Mouse (Mus musculus): ENCODE results near the gene Lrrc8a. TPM values are rescaled to one million over a fixed set of nuclear protein-coding genes. Genes with fewer than 3 reads are reported as not detected.

The Lrrc8a gene
- polyA plus RNA-seq, 1 experiment: 11.9 TPM

GRCm38 (mm10) chr2:30262840-30263441, 25.4 kb downstream of the Lrrc8a start:
- peak overlapping the region; percentile 89 for H3K27ac ChIP-seq (replicated peaks; ENCODE audit: low read depth, low read length)
- no peak overlapping the region for H3K4me3 ChIP-seq (ENCODE audit: insufficient read depth, low read depth, low read length)
- peaks cover 67% of the 10 kb centered on the region for H3K4me1 ChIP-seq (ENCODE audit: control insufficient read depth, insufficient read depth, insufficient read length, low read length)

- peak overlapping the region; percentile 89 for H3K27ac ChIP-seq (replicated peaks; ENCODE audit: low read depth, low read length)
- no peak overlapping the region for H3K4me3 ChIP-seq (ENCODE audit: insufficient read depth, low read depth, low read length)
- H3K4me1 ChIP-seq (ENCODE audit: control insufficient read depth, insufficient read depth, insufficient read length, low read length): peaks cover 68% of the 10 kb centered on the region
Measured at GRCm38 (mm10) chr2:30263811-30264210, 26.3 kb downstream of the Lrrc8a start.

- Histone ChIP-seq H3K27ac (replicated peaks; ENCODE audit: low read depth, low read length) (peak overlapping the region; percentile 89), H3K4me1 (ENCODE audit: control insufficient read depth, insufficient read depth, insufficient read length, low read length) (peaks cover 67% of the 10 kb centered on the region), H3K4me3 (ENCODE audit: insufficient read depth, low read depth, low read length) (no peak overlapping the region)
Measured at GRCm38 (mm10) chr2:30264671-30265519, 27.4 kb downstream of the Lrrc8a start.

DNA sequence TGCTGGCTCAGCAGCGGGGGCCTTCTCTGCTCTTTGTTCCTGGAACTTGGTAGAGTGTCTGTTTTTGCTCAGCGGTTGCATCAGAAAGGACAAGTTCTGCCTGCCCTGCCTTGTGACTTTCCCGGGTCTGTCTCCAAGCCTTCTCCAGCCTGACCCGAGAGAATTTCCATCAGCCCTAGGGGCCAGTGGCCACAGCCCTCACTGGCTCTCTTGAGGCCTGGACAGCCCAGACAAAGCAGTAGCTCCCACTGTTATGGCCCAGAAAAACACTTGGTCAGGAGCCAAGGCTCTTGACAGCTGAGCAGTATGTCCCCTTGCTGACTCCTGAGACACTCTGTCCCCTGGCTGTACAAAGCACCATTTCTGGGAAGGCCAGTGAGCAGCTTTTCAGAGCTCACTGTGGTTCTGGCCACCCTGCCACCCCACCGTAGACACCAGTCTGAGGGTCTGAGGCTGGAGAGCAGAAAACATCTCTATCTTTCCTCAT, 28.3 kb downstream of the Lrrc8a start, which contains the start of gene Phyhd1:
Phyhd1 (plus strand) TSS at position 437 of the 487 bp plus-strand sequence.
- Histone ChIP-seq H3K27ac (replicated peaks; ENCODE audit: low read depth, low read length) (peak within 1 kb of the TSS; percentile 89), H3K4me3 (ENCODE audit: insufficient read depth, low read depth, low read length) (peak within 1 kb of the TSS; percentile 0; the same call in 1 of the 2 replicates)

GRCm38 (mm10) chr2:30266392-30266941, 29.0 kb downstream of the Lrrc8a start:
- H3K27ac ChIP-seq (replicated peaks; ENCODE audit: low read depth, low read length): peak overlapping the region; percentile 89
- H3K4me3 ChIP-seq (ENCODE audit: insufficient read depth, low read depth, low read length): peak overlapping the region; percentile 0; the same call in 1 of the 2 replicates
- peaks cover 64% of the 10 kb centered on the region for H3K4me1 ChIP-seq (ENCODE audit: control insufficient read depth, insufficient read depth, insufficient read length, low read length)

More for the DNA sequence above, 28.3 kb downstream of the Lrrc8a start, which contains the start of gene Phyhd1:
- H3K4me1 ChIP-seq (ENCODE audit: control insufficient read depth, insufficient read depth, insufficient read length, low read length): peaks cover 64% of the 10 kb centered on the region

GRCm38 (mm10) chr2:30267466-30267865, 30.0 kb downstream of the Lrrc8a start:
- peak overlapping the region; percentile 89 for H3K27ac ChIP-seq (replicated peaks; ENCODE audit: low read depth, low read length)
- H3K4me1 ChIP-seq (ENCODE audit: control insufficient read depth, insufficient read depth, insufficient read length, low read length): peaks cover 56% of the 10 kb centered on the region
- H3K4me3 ChIP-seq (ENCODE audit: insufficient read depth, low read depth, low read length): no peak overlapping the region

DNA sequence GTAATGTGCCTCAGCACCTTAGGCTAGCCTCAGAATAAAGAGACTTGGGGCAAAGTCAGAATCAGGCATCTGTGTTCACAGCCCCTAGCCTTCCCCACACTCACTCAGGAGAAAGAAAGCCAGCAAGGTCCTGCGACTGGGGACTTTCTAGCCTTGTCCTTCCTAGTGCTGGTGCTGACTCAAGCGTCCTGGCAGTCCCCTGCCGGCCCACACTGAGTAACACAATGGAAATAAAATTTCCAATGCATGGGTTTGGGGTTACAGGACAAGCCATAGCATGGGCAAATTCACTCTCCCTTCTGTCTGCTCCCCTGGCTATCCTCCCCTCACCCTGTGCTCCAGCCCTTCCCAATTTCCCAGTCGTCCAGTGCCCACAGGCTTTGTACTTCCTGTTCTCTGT, 30.9 kb downstream of the Lrrc8a start:
- peak overlapping the region; percentile 69 for H3K27ac ChIP-seq (replicated peaks; ENCODE audit: low read depth, low read length)

DNA sequence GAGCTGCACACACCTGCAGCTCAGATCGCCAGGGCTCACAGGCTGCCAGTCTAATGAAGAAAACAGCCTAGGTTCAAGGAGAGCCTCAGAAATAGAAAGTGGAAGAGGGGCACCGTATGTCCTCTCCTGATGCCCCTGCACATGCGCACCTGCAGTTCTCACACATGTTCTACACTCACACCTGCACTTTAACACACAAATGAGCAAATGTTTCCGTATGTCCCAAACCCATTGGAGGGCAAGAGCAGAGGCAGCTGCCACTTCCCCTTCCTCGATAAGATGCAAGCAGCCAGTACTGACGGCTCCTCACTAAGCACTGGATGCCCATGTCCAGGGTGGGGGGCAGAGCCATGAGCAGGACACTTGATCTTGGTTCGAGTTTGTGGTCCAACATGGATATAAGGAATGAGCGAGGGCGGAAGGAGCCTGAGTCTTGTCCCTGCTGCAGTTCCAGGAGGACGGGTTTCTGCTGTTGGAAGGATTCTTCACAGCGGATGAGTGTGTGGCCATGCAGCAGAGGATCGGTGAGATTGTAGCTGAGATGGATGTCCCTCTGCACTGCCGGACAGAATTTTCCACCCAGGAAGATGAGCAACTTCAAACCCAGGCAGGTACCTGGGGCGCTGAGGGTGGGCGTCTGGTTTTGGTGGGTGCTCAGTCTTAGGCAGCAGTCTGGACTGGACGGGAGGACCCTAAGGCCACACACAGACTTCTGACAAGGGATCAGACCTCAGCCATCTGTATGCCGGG, 31.9 kb downstream of the Lrrc8a start:
- Histone ChIP-seq H3K27ac (replicated peaks; ENCODE audit: low read depth, low read length) (peak overlapping the region; percentile 69), H3K4me3 (ENCODE audit: insufficient read depth, low read depth, low read length) (no peak overlapping the region), H3K4me1 (ENCODE audit: control insufficient read depth, insufficient read depth, insufficient read length, low read length) (peaks cover 42% of the 10 kb centered on the region)

More for the DNA sequence above, 30.9 kb downstream of the Lrrc8a start:
- H3K4me3 ChIP-seq (ENCODE audit: insufficient read depth, low read depth, low read length): no peak overlapping the region
- peaks cover 52% of the 10 kb centered on the region for H3K4me1 ChIP-seq (ENCODE audit: control insufficient read depth, insufficient read depth, insufficient read length, low read length)

GRCm38 (mm10) chr2:30270134-30270533, 32.6 kb downstream of the Lrrc8a start:
- Histone ChIP-seq H3K4me1 (ENCODE audit: control insufficient read depth, insufficient read depth, insufficient read length, low read length) (peaks cover 35% of the 10 kb centered on the region), H3K27ac (replicated peaks; ENCODE audit: low read depth, low read length) (peak overlapping the region; percentile 69), H3K4me3 (ENCODE audit: insufficient read depth, low read depth, low read length) (no peak overlapping the region)

GRCm38 (mm10) chr2:30280743-30281142, 43.2 kb downstream of the Lrrc8a start, which contains the start of gene Gm28038:
Gene Gm28038, plus strand, starts transcription at chr2:30281043.
- peak within 1 kb of the TSS; percentile 92 for H3K27ac ChIP-seq (replicated peaks; ENCODE audit: low read depth, low read length)
- no peak within 1 kb of the TSS for H3K4me3 ChIP-seq (ENCODE audit: insufficient read depth, low read depth, low read length)
- peaks cover 24% of the 10 kb centered on the region for H3K4me1 ChIP-seq (ENCODE audit: control insufficient read depth, insufficient read depth, insufficient read length, low read length)

- H3K4me1 ChIP-seq (ENCODE audit: control insufficient read depth, insufficient read depth, insufficient read length, low read length): peaks cover 24% of the 10 kb centered on the region
- no peak overlapping the region for H3K4me3 ChIP-seq (ENCODE audit: insufficient read depth, low read depth, low read length)
- H3K27ac ChIP-seq (replicated peaks; ENCODE audit: low read depth, low read length): peak overlapping the region; percentile 92
Measured at GRCm38 (mm10) chr2:30281651-30282050, 44.1 kb downstream of the Lrrc8a start.

DNA sequence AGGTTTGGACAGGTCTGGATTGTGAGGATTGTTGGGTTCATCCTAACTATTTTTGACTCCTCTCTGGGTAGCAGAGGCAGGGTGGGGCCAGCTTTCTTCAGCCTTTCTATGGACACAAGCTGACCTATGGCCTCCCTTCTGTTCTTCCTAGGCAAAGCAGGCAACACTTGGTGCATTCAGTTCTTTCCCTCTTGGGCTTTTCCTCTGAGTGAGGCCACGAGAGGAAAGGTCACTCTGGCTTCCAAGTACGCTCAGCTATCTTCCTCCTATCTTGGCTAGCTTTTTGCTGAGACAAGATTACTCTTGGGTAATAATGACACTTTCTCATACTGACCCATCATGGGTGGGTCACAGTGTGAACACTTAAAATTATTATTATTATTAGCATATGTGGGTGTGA, 45.7 kb downstream of the Lrrc8a start:
- peak overlapping the region; percentile 92 for H3K27ac ChIP-seq (replicated peaks; ENCODE audit: low read depth, low read length)
- H3K4me3 ChIP-seq (ENCODE audit: insufficient read depth, low read depth, low read length): no peak overlapping the region
- H3K4me1 ChIP-seq (ENCODE audit: control insufficient read depth, insufficient read depth, insufficient read length, low read length): peaks cover 30% of the 10 kb centered on the region

DNA sequence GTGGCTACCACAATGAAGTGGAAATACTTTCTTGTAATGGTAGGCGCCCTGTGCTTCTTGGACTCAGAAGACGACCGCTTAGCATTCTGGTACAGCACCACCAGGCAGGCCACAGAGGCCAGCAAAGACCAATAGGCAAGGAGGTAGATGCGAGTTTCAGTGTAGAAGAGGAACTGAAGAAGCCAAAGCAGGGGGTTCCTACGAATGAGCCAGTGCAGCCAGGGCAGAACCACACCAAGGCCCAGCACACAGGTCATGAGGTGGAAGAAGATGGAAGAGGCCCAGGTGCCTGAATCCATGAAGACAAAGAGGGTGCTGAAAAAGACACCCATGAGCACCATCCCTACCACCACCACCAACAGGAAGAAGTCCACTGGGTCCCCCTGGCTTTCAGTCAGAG, 47.5 kb downstream of the Lrrc8a start:
- Histone ChIP-seq H3K4me1 (ENCODE audit: control insufficient read depth, insufficient read depth, insufficient read length, low read length) (peaks cover 30% of the 10 kb centered on the region), H3K4me3 (ENCODE audit: insufficient read depth, low read depth, low read length) (peak overlapping the region; percentile 79)

DNA sequence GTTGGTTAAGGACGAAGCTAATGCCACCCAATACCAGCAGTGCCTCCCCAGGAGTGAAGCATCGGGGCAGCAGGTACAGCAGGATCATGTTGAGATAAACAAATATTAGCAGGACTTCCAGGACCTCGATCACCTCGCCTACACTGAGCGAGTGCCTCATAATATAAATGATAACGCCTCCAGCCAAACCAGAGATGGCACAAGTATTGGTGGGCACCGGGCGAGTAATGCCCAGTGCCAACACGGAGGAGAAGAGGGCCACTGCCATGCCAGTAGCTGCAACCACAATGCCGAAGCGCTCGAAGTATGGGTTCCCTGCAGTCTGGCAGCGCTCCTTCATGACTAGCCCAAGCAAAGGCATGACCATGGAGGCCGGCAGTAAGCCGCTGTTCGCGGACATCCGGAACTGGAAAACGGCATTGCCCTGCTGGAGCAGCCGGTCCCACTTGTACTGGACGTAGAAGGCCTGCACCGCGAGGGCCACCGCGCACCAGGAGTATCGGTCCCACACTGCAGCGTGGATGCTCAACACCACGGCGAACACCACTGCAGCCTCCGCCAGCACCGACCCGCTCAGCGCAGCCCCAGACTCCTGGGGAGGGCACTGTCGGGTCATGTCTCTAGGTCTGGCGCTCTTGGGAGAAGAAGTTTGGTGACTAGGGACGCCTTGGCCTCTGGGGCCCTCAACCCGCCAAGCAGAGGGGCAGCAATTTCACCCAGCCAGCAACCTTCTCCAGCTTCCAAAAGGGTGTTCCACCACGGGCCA, 48.1 kb downstream of the Lrrc8a start:
- Histone ChIP-seq H3K27ac (replicated peaks; ENCODE audit: low read depth, low read length) (peak overlapping the region; percentile 66), H3K4me3 (ENCODE audit: insufficient read depth, low read depth, low read length) (peak overlapping the region; percentile 79), H3K4me1 (ENCODE audit: control insufficient read depth, insufficient read depth, insufficient read length, low read length) (peaks cover 30% of the 10 kb centered on the region)

More for the DNA sequence above, 47.5 kb downstream of the Lrrc8a start:
- H3K27ac ChIP-seq (replicated peaks; ENCODE audit: low read depth, low read length): peak overlapping the region; percentile 66

All from brown adipose tissue, adult 24 weeks (tissue).